Mouse (Mus musculus) hindbrain, embryonic 12.5 days (tissue): Measurements from ENCODE around the gene Kcnk18. TPM values are rescaled to one million over a fixed set of nuclear protein-coding genes. Genes with fewer than 3 reads are reported as not detected.

Experiments used
- ATAC-seq: fragments of 200-750 bp; cut with Nextera tagmentation; 2 replicates; pipeline ENCODE4 v1.8.0; 2017; ENCODE audit warnings: moderate TSS enrichment; ENCODE audit not compliant: low FRiP score
- H3K27ac ChIP-seq: fragments of 300-500 bp; sonication (generic); 2 replicates; pipeline ENCODE4 v1.5.1; 2016; ENCODE audit warnings: mild to moderate bottlenecking
- H3K27me3 ChIP-seq: fragments of 300-500 bp; sonication (generic); 2 replicates; pipeline ENCODE4 v1.6.1; 2016; ENCODE audit warnings: mild to moderate bottlenecking
- H3K36me3 ChIP-seq: fragments of 300-500 bp; sonication (generic); 2 replicates; pipeline ENCODE4 v1.6.1; 2016; ENCODE audit warnings: mild to moderate bottlenecking
- H3K4me1 ChIP-seq: fragments of 300-500 bp; sonication (generic); 2 replicates; pipeline ENCODE4 v1.6.1; 2016
- H3K4me2 ChIP-seq: fragments of 300-500 bp; sonication (generic); replicated peaks from 2 replicates; pipeline ENCODE4 v1.6.1; 2016; ENCODE audit warnings: mild to moderate bottlenecking
- H3K4me3 ChIP-seq: fragments of 300-500 bp; sonication (generic); 2 replicates; pipeline ENCODE4 v1.5.1; 2016; ENCODE audit warnings: mild to moderate bottlenecking
- H3K9ac ChIP-seq: fragments of 300-500 bp; sonication (generic); 2 replicates; pipeline ENCODE4 v1.6.1; 2016; ENCODE audit warnings: mild to moderate bottlenecking, moderate library complexity
- H3K9me3 ChIP-seq: fragments of 300-500 bp; sonication (generic); replicated peaks from 2 replicates; pipeline ENCODE4 v1.6.1; 2016; ENCODE audit warnings: mild to moderate bottlenecking
- WGBS: fragments of 180-500 bp; shearing (Covaris S2); methylation state at CpG from one replicate; pipeline ENCODE4 v1.1.7; 2016; 5-methylcytosine and 5-hydroxymethylcytosine counted together
- polyA plus RNA-seq: library from polyadenylated mRNA; unstranded; fragments of >200 nt; fragmentation: Nextera tagmentation; extraction: Ambion mirVana; gene quantifications from 2 replicates; pipeline ENCODE4 v1.2.1, GENCODE M21; 2016

The Kcnk18 gene
- polyA plus RNA-seq, 1 experiment from 2014 or later: not detected

- H3K4me1 ChIP-seq: peaks cover 4% of the 10 kb centered on the region
- H3K4me2 ChIP-seq: no peak overlapping the region
- no peak overlapping the region for H3K9ac ChIP-seq
- H3K27ac ChIP-seq: no peak overlapping the region
- peaks cover 94% of the 10 kb centered on the region for H3K27me3 ChIP-seq
- H3K4me3 ChIP-seq: no peak overlapping the region
- no peaks in the 10 kb centered on the region for H3K9me3 ChIP-seq
- no peaks in the 10 kb centered on the region for H3K36me3 ChIP-seq
- no peak for ATAC-seq
- 2% methylated on average over 10 of the region's 10 CpGs for WGBS
Observed at GRCm38 (mm10) chr19:59193456-59193855, 25.6 kb upstream of the Kcnk18 start.

- H3K27me3 ChIP-seq: peaks cover 89% of the 10 kb centered on the region
- H3K4me3 ChIP-seq: no peak overlapping the region
- peak overlapping the region; percentile 34; the same call in 1 of the 2 replicates for H3K4me2 ChIP-seq
- H3K9me3 ChIP-seq: peaks cover under 1% of the 10 kb centered on the region
- no peak for ATAC-seq
- under 1% methylated on average over 50 of the region's 50 CpGs for WGBS
- H3K4me1 ChIP-seq: peaks cover 4% of the 10 kb centered on the region
- H3K9ac ChIP-seq: no peak overlapping the region
- H3K36me3 ChIP-seq: no peaks in the 10 kb centered on the region
- H3K27ac ChIP-seq: no peak overlapping the region
Observed at GRCm38 (mm10) chr19:59193986-59194820, 24.8 kb upstream of the Kcnk18 start.

GRCm38 (mm10) chr19:59195181-59195770, 23.7 kb upstream of the Kcnk18 start:
- peaks cover 4% of the 10 kb centered on the region for H3K9me3 ChIP-seq
- H3K36me3 ChIP-seq: no peaks in the 10 kb centered on the region
- no peak for ATAC-seq
- 6% methylated on average over 9 of the region's 9 CpGs for WGBS
- H3K4me3 ChIP-seq: no peak overlapping the region
- H3K9ac ChIP-seq: no peak overlapping the region
- H3K4me1 ChIP-seq: peaks cover 4% of the 10 kb centered on the region
- no peak overlapping the region for H3K4me2 ChIP-seq
- H3K27ac ChIP-seq: no peak overlapping the region
- H3K27me3 ChIP-seq: peaks cover 82% of the 10 kb centered on the region

DNA sequence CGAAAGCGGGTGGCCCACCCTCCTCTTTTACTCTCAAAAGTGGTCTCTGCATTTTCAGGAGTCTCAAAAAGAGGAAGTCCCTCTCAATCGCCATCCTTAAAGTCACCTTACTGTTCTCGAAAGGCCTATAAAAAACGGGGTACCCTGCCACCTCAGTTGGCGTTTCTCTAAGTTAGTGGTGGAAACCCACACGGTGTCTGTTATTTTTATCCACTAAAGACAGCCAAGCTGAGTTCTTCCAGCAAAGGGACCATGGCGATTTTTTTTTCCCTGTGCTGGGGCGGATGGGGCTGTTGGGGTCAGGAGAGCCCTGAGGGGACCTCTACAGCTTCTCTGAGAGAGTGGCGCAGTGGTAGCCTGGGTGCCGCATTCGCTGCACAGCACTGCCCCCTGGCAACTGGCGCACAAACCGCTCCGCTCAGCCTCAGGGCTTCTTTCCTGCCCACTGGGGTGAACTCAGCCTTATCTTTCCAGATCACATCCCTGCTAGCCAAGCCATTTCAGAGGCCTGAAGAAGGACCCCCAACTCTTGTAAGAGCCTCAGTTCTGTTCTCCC, 22.8 kb upstream of the Kcnk18 start:
- Histone ChIP-seq H3K4me1 (peaks cover 4% of the 10 kb centered on the region), H3K4me2 (no peak overlapping the region), H3K4me3 (no peak overlapping the region), H3K9ac (no peak overlapping the region), H3K9me3 (peaks cover 4% of the 10 kb centered on the region), H3K36me3 (no peaks in the 10 kb centered on the region), H3K27me3 (peaks cover 73% of the 10 kb centered on the region), H3K27ac (no peak overlapping the region)
- 3% methylated on average over 15 of the region's 15 CpGs for WGBS
- no peak for ATAC-seq

GRCm38 (mm10) chr19:59198161-59198560, 20.9 kb upstream of the Kcnk18 start:
- Histone ChIP-seq H3K27me3 (peaks cover 55% of the 10 kb centered on the region), H3K4me3 (no peak overlapping the region), H3K27ac (no peak overlapping the region), H3K4me1 (peaks cover 4% of the 10 kb centered on the region), H3K9ac (no peak overlapping the region), H3K36me3 (no peaks in the 10 kb centered on the region), H3K9me3 (peaks cover 4% of the 10 kb centered on the region), H3K4me2 (no peak overlapping the region)
- ATAC-seq: no peak
- WGBS: 37% methylated on average over 7 of the region's 7 CpGs

DNA sequence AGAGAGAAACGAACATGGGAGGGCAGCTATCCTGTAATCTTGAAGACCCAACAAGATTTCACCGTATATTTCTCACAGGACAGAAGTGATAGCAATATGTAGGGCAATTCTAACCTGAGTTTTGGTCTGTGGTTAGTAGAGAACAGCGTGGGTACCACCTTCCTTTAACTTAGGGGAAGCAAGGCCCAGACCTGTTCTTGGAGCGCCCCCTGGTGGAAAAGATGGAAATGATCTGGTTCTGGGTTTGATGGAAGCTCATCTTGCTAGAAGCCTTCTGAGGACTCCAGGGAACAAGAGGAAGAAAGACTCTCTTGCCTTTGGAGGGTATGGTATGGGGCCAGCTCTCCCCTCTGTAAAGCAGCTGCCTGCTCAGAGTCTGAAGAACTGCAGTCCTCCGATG, 10.5 kb upstream of the Kcnk18 start:
- H3K4me2 ChIP-seq: no peak overlapping the region
- no peak for ATAC-seq
- 29% methylated on average over 5 of the region's 5 CpGs for WGBS

DNA sequence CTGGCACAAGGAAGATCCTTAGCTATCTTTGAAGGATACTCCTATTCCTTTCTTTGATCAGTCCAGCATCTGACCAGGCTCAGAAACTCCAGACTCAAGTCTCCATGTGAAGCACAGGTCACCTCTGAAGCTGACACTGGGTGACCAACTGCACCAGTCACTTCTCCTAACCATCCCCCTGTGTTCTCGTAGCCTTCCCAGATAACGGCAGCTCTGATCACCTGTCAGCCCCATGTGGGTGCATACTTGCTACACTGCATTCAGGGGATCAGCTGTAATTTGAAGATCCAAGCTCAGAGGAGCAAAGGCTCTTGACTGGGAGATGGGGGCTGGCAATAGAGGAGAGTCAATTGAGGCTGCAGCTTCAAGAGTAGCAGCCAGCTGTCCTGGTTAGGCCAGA, 10.0 kb upstream of the Kcnk18 start:
- H3K27me3 ChIP-seq: peaks cover 18% of the 10 kb centered on the region
- H3K4me1 ChIP-seq: no peaks in the 10 kb centered on the region
- H3K9ac ChIP-seq: no peak overlapping the region
- no peak overlapping the region for H3K4me3 ChIP-seq
- WGBS: 71% methylated on average over 2 of the region's 2 CpGs
- ATAC-seq: no peak
- no peak overlapping the region for H3K4me2 ChIP-seq
- H3K27ac ChIP-seq: no peak overlapping the region
- H3K9me3 ChIP-seq: no peaks in the 10 kb centered on the region
- no peaks in the 10 kb centered on the region for H3K36me3 ChIP-seq

More for the DNA sequence above, 10.5 kb upstream of the Kcnk18 start:
- Histone ChIP-seq H3K27ac (no peak overlapping the region), H3K9ac (no peak overlapping the region), H3K9me3 (no peaks in the 10 kb centered on the region), H3K4me1 (no peaks in the 10 kb centered on the region), H3K4me3 (no peak overlapping the region), H3K36me3 (no peaks in the 10 kb centered on the region), H3K27me3 (peaks cover 18% of the 10 kb centered on the region)

GRCm38 (mm10) chr19:59216891-59217290, 2.1 kb upstream of the Kcnk18 start:
- no peak overlapping the region for H3K9ac ChIP-seq
- H3K4me3 ChIP-seq: no peak overlapping the region
- no peaks in the 10 kb centered on the region for H3K4me1 ChIP-seq
- H3K9me3 ChIP-seq: no peaks in the 10 kb centered on the region
- H3K36me3 ChIP-seq: no peaks in the 10 kb centered on the region
- H3K4me2 ChIP-seq: no peak overlapping the region
- WGBS: 72% methylated on average over 3 of the region's 3 CpGs
- ATAC-seq: no peak
- no peak overlapping the region for H3K27ac ChIP-seq
- peaks cover 39% of the 10 kb centered on the region for H3K27me3 ChIP-seq

- Histone ChIP-seq H3K27me3 (peaks cover 28% of the 10 kb centered on the region), H3K4me2 (no peak overlapping the region), H3K4me1 (no peaks in the 10 kb centered on the region), H3K36me3 (no peaks in the 10 kb centered on the region), H3K27ac (no peak overlapping the region), H3K9ac (no peak overlapping the region), H3K4me3 (no peak overlapping the region), H3K9me3 (no peaks in the 10 kb centered on the region)
- no peak for ATAC-seq
- WGBS: 52% methylated on average over 3 of the region's 3 CpGs
Observed at GRCm38 (mm10) chr19:59221131-59221530, 2.1 kb downstream of the Kcnk18 start.

DNA sequence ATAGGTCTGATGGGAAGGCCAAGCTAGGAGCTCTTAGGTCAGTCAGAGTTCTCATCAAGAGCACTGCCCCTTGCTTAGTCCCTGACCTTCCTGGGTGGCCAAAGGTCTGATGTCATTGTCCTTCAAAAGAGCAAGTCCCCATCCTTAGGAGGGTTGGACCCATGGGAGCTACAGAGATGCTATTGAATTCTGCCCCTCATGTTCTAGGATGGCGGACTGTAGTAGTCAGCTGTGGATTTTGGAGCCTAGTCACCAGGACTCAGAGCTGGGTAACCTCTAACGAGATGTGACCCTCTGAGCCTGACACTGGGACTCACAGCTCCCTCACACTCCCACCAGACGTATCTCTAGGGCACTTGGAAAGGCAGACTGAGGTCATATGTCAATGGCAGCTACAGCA, 9.4 kb downstream of the Kcnk18 start:
- H3K27me3 ChIP-seq: no peaks in the 10 kb centered on the region; the same call in none of the 2 replicates
- no peak for ATAC-seq
- H3K9ac ChIP-seq: no peak overlapping the region
- H3K4me3 ChIP-seq: no peak overlapping the region
- H3K9me3 ChIP-seq: no peaks in the 10 kb centered on the region
- 72% methylated on average over 3 of the region's 3 CpGs for WGBS
- no peaks in the 10 kb centered on the region for H3K4me1 ChIP-seq
- H3K4me2 ChIP-seq: no peak overlapping the region
- H3K36me3 ChIP-seq: no peaks in the 10 kb centered on the region
- H3K27ac ChIP-seq: no peak overlapping the region

DNA sequence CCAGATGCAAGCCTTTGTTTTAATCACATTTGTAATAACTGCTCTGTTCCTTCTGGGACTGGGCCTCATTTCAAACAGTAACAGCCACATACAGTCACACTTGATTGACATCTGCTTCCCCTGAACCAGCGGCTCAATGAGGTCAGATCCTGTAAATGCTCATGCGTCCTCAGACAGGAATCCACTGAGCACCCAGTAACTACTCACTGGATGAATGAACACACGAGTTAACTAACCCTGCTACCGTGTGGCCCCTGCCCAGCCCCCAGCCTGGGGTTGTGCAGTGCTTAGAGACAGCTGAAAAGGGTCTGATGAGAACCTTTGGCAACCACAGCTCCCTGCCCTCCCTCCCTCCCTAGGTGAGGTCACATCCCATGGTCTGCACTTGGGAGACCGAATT, 13.8 kb downstream of the Kcnk18 start:
- Histone ChIP-seq H3K27me3 (no peaks in the 10 kb centered on the region; the same call in 1 of the 2 replicates), H3K9me3 (no peaks in the 10 kb centered on the region), H3K9ac (no peak overlapping the region), H3K4me3 (no peak overlapping the region), H3K27ac (no peak overlapping the region), H3K36me3 (no peaks in the 10 kb centered on the region), H3K4me2 (no peak overlapping the region), H3K4me1 (no peaks in the 10 kb centered on the region)
- no peak for ATAC-seq
- 76% methylated on average over 5 of the region's 5 CpGs for WGBS

- Histone ChIP-seq H3K9ac (no peak overlapping the region), H3K36me3 (no peaks in the 10 kb centered on the region), H3K27me3 (peaks cover 5% of the 10 kb centered on the region), H3K4me3 (no peak overlapping the region), H3K27ac (no peak overlapping the region), H3K4me1 (no peaks in the 10 kb centered on the region), H3K9me3 (no peaks in the 10 kb centered on the region), H3K4me2 (no peak overlapping the region)
- WGBS: 86% methylated on average over 18 of the region's 18 CpGs
- ATAC-seq: no peak
Observed at GRCm38 (mm10) chr19:59235001-59235400, 16.0 kb downstream of the Kcnk18 start.
